Mouse (Mus musculus) heart, adult 2 months (tissue): Measurements from ENCODE around the gene Hoxb7. TPM values are rescaled to one million over a fixed set of nuclear protein-coding genes. Genes with fewer than 3 reads are reported as not detected.

Experiments
- DNase-seq, 2 experiments: peaks; one replicate each; pipeline ENCODE4 v3.0.0; 2021
- H3K27ac ChIP-seq: fragments of 200-600 bp; 2 replicates; pipeline ENCODE4 v1.8.1; 2022
- H3K27me3 ChIP-seq: fragments of 200-500 bp; 2 replicates; pipeline ENCODE4 v1.6.1; 2012; ENCODE audit warnings: mild to moderate bottlenecking, low read length, inconsistent platforms, mixed read lengths; ENCODE audit not compliant: control insufficient read depth, insufficient read depth
- H3K36me3 ChIP-seq: fragments of 200-500 bp; 2 replicates; pipeline ENCODE4 v1.6.1; 2012; ENCODE audit warnings: low read length, inconsistent platforms; ENCODE audit not compliant: control insufficient read depth, insufficient read depth
- H3K4me1 ChIP-seq: fragments of 200-500 bp; 2 replicates; pipeline ENCODE4 v1.6.1; 2011; ENCODE audit warnings: low read length; ENCODE audit not compliant: control insufficient read depth, insufficient read depth
- H3K4me3 ChIP-seq: fragments of 200-600 bp; 2 replicates; pipeline ENCODE4 v1.8.1; 2022
- H3K79me2 ChIP-seq: fragments of 200-500 bp; replicated peaks from 2 replicates; pipeline ENCODE4 v1.6.1; 2012; ENCODE audit warnings: mild to moderate bottlenecking, inconsistent platforms, low read length, moderate library complexity, mixed read lengths; ENCODE audit not compliant: control insufficient read depth, insufficient read depth
- H3K9ac ChIP-seq: fragments of 200-500 bp; 2 replicates; pipeline ENCODE4 v1.6.1; 2012; ENCODE audit warnings: low read depth, mild to moderate bottlenecking, control low read depth, inconsistent platforms, low read length, mixed read lengths
- CTCF ChIP-seq: fragments of 200-600 bp; IDR thresholded peaks from 2 replicates; pipeline ENCODE4 v1.8.1; 2022; ENCODE audit warnings: antibody characterized with exemption, mild to moderate bottlenecking, moderate library complexity
- EP300 ChIP-seq: fragments of 200-500 bp; IDR thresholded peaks from 2 replicates; pipeline ENCODE4 v1.6.1; 2011; ENCODE audit warnings: low read depth, low read length, control low read depth; ENCODE audit not compliant: insufficient read depth
- POLR2A ChIP-seq: fragments of 200-500 bp; IDR thresholded peaks from 2 replicates; pipeline ENCODE4 v1.6.1; 2011; ENCODE audit warnings: mild to moderate bottlenecking, low read depth, low read length, control low read depth; ENCODE audit not compliant: insufficient read depth
- WGBS: fragments of 180-500 bp; shearing (Covaris S2); methylation state at CpG from one replicate; pipeline ENCODE4 v1.1.7; 2018; 5-methylcytosine and 5-hydroxymethylcytosine counted together
- intact Hi-C: fragments of 180-260 bp; cut with DNase I; formaldehyde crosslinking; loops from one replicate; pipeline ENCODE4 v1.15.1; 2025
- polyA plus RNA-seq: library from polyadenylated mRNA; depleted of rRNA; stranded (reverse); fragments of >200 nt; gene quantifications from 2 replicates; pipeline ENCODE4 v1.2.3, GENCODE M21; 2012
- total RNA-seq, 2 experiments: library from RNA; stranded (reverse); gene quantifications; 2 replicates each; pipeline ENCODE4 v1.2.3; 2021

Gene Hoxb7
- total and polyA plus RNA-seq, 3 experiments: not detected

DNA sequence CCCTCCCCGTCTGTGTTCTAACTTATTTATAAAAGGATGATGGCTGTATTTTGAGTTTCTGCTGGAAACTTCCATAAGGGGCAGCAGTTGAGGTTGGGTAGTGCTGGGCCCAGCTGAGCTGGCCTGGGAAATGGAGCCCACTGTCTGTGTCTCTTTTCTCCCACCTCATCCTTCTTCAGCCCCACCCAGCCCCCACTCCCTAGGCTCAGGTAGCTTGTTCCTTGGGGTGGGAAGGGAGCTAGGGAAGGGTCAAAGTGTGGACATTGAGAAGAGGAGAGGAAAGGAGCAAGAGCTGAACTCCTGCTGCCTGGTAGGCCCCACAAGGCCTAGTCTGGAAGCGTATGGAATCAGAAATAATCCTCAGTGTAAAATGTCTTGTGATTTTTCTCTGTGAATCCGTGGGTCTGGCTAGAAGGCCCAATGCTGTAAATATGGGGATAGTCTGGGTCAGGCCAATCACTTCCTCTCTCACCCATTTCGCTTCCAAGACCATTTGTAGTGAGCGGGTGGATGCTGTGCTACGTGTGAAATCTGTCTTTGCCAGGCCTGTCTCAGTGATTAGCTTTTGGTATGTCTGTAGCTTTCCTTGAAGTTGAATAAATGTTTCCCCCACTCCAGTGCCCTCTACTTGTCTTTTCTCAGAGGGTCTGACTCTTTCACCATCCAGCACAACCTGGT is 19.2 kb downstream of the Hoxb7 start:
- no peak overlapping the region for H3K9ac ChIP-seq
- H3K4me1 ChIP-seq: no peaks in the 10 kb centered on the region
- 80% methylated on average over 6 of the region's 6 CpGs for WGBS
- TF ChIP-seq EP300: no peak
- no peak for TF ChIP-seq CTCF
- no peak for TF ChIP-seq POLR2A
- no peaks in the 10 kb centered on the region for H3K36me3 ChIP-seq
- peaks cover 24% of the 10 kb centered on the region for H3K27me3 ChIP-seq
- no peak for DNase-seq
- intact Hi-C loops: no loop called here
- H3K27ac ChIP-seq: no peak overlapping the region
- no peaks in the 10 kb centered on the region for H3K79me2 ChIP-seq
- no peak overlapping the region for H3K4me3 ChIP-seq

DNA sequence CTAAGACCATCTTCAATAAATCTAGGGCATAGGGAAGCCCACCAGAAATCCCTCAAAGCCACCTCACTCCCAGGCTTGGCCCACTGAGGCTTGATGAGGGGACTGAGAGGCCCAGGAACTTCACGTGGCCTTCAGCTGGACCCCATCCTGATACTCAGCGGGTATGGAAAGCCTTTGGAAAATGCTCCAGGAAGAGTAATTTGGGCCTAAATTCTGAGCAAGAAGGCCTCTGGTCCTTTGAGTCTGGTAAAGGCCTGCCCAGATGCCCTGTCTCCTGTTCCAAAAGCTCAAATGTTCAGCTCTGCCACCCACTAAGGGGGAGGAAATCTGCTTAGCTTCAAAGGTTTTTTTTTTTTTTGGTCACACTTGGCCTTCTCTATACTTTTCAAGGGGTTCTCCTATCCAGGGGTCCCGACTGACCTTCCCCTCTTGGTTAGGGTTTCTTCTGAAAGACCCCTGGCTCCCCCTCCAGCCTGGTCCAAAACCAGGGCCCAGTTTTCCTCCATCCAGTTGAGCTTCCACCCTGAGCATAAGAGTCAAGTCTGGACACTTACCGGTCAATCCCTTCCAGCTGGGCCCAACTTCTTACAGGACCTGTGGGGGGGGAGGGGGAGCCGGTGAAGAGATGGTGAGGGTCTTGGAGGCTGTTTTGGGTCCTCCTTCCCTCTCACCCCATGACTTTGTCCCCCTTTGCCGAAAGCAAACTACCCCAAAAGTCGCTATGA is 19.9 kb downstream of the Hoxb7 start:
- H3K27ac ChIP-seq: no peak overlapping the region
- DNase-seq: no peak
- H3K36me3 ChIP-seq: no peaks in the 10 kb centered on the region
- H3K4me3 ChIP-seq: no peak overlapping the region
- WGBS: 48% methylated on average over 7 of the region's 7 CpGs
- H3K27me3 ChIP-seq: peaks cover 20% of the 10 kb centered on the region
- no peak for TF ChIP-seq CTCF
- no peak for TF ChIP-seq EP300
- no peak for TF ChIP-seq POLR2A
- H3K4me1 ChIP-seq: no peaks in the 10 kb centered on the region
- intact Hi-C loops: no loop called here
- no peaks in the 10 kb centered on the region for H3K79me2 ChIP-seq
- no peak overlapping the region for H3K9ac ChIP-seq

DNA sequence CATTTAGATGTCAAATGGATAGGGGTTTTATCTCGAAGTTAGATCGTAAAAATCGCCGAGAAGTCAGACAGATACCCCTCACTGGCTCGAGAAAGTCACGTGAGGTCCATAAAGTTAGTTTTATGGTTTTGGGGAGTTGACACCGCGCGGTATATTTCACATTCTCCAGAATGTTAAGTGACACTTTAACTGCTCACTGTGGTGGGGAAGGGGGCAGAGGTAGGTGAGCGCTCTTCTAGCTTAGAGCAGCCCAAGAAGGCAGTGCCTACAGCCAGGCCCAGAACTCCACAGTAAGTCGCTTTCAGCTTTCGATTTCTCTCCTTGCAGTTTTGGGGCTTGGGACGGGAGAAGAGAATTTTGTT is 20.5 kb downstream of the Hoxb7 start:
- TF ChIP-seq POLR2A (no peak), CTCF (no peak), EP300 (no peak)
- Histone ChIP-seq H3K36me3 (no peaks in the 10 kb centered on the region), H3K4me1 (no peaks in the 10 kb centered on the region), H3K27ac (no peak overlapping the region), H3K9ac (no peak overlapping the region), H3K79me2 (no peaks in the 10 kb centered on the region), H3K4me3 (no peak overlapping the region), H3K27me3 (peaks cover 17% of the 10 kb centered on the region)
- 28% methylated on average over 13 of the region's 13 CpGs for WGBS
- intact Hi-C loops: no loop called here
- no peak for DNase-seq

DNA sequence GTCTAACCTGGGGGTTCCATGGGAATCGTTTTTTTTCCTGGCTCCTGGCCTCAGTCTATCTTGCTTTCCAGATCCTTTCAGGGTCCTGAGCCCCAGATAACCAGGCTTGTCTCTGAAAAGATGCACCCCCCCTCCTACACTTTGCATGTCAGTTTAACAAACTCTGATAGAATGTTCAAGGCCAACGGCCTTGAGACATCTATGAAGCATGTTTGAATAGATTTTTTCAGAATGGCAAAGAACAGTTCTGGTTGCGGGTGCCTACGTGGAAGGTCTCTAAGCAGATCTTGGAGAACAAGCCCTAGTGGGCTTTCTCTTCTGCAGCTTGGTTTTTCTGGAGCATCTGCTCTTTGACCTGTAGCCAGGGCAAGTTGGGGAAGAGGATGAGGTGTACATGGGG is 22.3 kb downstream of the Hoxb7 start:
- peaks cover 10% of the 10 kb centered on the region for H3K27me3 ChIP-seq
- H3K27ac ChIP-seq: no peak overlapping the region
- H3K36me3 ChIP-seq: no peaks in the 10 kb centered on the region
- WGBS: 31% methylated on average over 4 of the region's 4 CpGs
- no peaks in the 10 kb centered on the region for H3K79me2 ChIP-seq
- intact Hi-C loops: no loop called here
- no peak for DNase-seq
- no peaks in the 10 kb centered on the region for H3K4me1 ChIP-seq
- no peak for TF ChIP-seq POLR2A
- no peak for TF ChIP-seq CTCF
- no peak for TF ChIP-seq EP300
- no peak overlapping the region for H3K9ac ChIP-seq
- no peak overlapping the region for H3K4me3 ChIP-seq

DNA sequence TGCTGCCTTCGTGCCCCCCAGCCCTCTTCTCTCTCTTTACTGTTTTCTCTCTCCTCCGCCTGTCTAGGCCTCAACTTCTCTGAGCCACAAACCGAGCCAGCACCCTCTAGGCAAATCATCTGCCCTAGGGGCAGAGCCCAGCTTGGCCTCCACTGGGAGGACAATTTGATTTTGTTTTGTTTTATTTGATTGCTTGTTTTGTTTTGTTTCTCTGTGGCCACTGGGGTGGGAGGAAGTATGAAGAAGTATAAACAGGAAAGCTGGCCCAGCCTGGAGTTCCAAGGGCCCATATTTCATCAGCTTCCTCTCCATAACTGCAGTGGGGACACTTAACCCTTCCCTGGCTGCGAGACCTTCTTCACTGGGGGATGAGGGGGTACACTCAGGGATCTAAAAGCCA is 22.9 kb downstream of the Hoxb7 start:
- Histone ChIP-seq H3K27me3 (peaks cover 9% of the 10 kb centered on the region), H3K27ac (no peak overlapping the region), H3K36me3 (no peaks in the 10 kb centered on the region), H3K79me2 (no peaks in the 10 kb centered on the region), H3K4me3 (no peak overlapping the region), H3K4me1 (no peaks in the 10 kb centered on the region), H3K9ac (no peak overlapping the region)
- intact Hi-C loops: no loop called here
- no peak for TF ChIP-seq EP300
- no peak for TF ChIP-seq POLR2A
- TF ChIP-seq CTCF: no peak
- no peak for DNase-seq
- 32% methylated on average over 4 of the region's 4 CpGs for WGBS
